In genomic region chr5:75156554-75157036, GRCm38 (mm10) we compare ENCODE assay signal across 9 mouse cellular contexts. TPM values are rescaled to one million over a fixed set of nuclear protein-coding genes. Genes with fewer than 3 reads are reported as not detected.
A peak's percentile ranks its signal among the peaks of the same experiment; 100 is the strongest.
DNase-seq lines count a peak whose midpoint lies in the region; ATAC-seq and TF ChIP-seq lines count a peak whose summit lies in the region.
"Had no signal": no experiment of that assay in that cellular context is flagged by ENCODE, and none has a peak within 500 bp of the region (broad histone marks: within the 10 kb centered on the region; RNA-seq: fewer than 3 reads in every experiment).

No protein-coding gene starts in this region.

- H3K9me3 ChIP-seq in ES-Bruce4 (replicated peaks; ENCODE audit: control insufficient read depth, insufficient read depth, low read length, poor library complexity, severe bottlenecking), result no peaks in the 10 kb centered on the region
- H3K9me3 ChIP-seq in embryonic facial prominence, embryonic 13.5 days, result no peaks in the 10 kb centered on the region
- no peaks in the 10 kb centered on the region for H3K9me3 ChIP-seq in hindbrain, postnatal 0 days (ENCODE audit: low read length)
- no peaks in the 10 kb centered on the region for H3K9me3 ChIP-seq in lung, postnatal 0 days (ENCODE audit: low read length)
- H3K9me3 ChIP-seq in stomach, embryonic 15.5 days, result no peaks in the 10 kb centered on the region
- H3K9me3 ChIP-seq: G1E had no signal

- WGBS in embryonic facial prominence, embryonic 13.5 days, result under 1% methylated on average over 21 of the region's 21 CpGs
- WGBS in hindbrain, postnatal 0 days, result under 1% methylated on average over 21 of the region's 21 CpGs
- 4% methylated on average over 21 of the region's 21 CpGs for WGBS in lung, postnatal 0 days
- under 1% methylated on average over 21 of the region's 21 CpGs for WGBS in stomach, embryonic 15.5 days

- H3K36me3 ChIP-seq in ES-Bruce4 (ENCODE audit: control insufficient read depth, insufficient read depth, low read length, poor library complexity, severe bottlenecking), result no peaks in the 10 kb centered on the region
- H3K36me3 ChIP-seq in embryonic facial prominence, embryonic 13.5 days, result peaks cover 15% of the 10 kb centered on the region
- no peaks in the 10 kb centered on the region for H3K36me3 ChIP-seq in hindbrain, postnatal 0 days (ENCODE audit: insufficient read depth, low read length)
- H3K36me3 ChIP-seq in lung, postnatal 0 days (ENCODE audit: insufficient read depth, low read length), result no peaks in the 10 kb centered on the region
- no peaks in the 10 kb centered on the region for H3K36me3 ChIP-seq in stomach, embryonic 15.5 days
- H3K36me3 ChIP-seq: G1E had no signal

- H3K27ac ChIP-seq in ES-Bruce4 (ENCODE audit: insufficient read depth, low read length), result no peak overlapping the region
- H3K27ac ChIP-seq in embryonic facial prominence, embryonic 13.5 days, result peak overlapping the region; percentile 94
- peak overlapping the region; percentile 46; the same call in 1 of the 2 replicates for H3K27ac ChIP-seq in hindbrain, postnatal 0 days
- H3K27ac ChIP-seq in lung, postnatal 0 days (ENCODE audit: low read length), result peak overlapping the region; percentile 66
- peak overlapping the region; percentile 74 for H3K27ac ChIP-seq in stomach, embryonic 15.5 days

- no peak for ATAC-seq in embryonic facial prominence, embryonic 13.5 days (ENCODE audit: insufficient number of reproducible peaks, insufficient read depth, low FRiP score, low TSS enrichment, low read depth)
- peak; percentile 48 for ATAC-seq in hindbrain, postnatal 0 days
- no peak for ATAC-seq in lung, postnatal 0 days
- no peak; the same call in 1 of the 2 replicates for ATAC-seq in stomach, embryonic 15.5 days (ENCODE audit: insufficient read depth, low FRiP score, low read depth)

- TF ChIP-seq POLR2A in ES-Bruce4 (IDR thresholded peaks at IDR 0.05; ENCODE audit: insufficient read depth, low read length), result no peak

- no peaks in the 10 kb centered on the region for H3K4me1 ChIP-seq in ES-Bruce4 (ENCODE audit: control insufficient read depth, insufficient read depth, low read length)
- H3K4me1 ChIP-seq in embryonic facial prominence, embryonic 13.5 days, result peaks cover 39% of the 10 kb centered on the region
- H3K4me1 ChIP-seq in hindbrain, postnatal 0 days (ENCODE audit: insufficient read depth, low read length), result peaks cover 2% of the 10 kb centered on the region; the same call in 1 of the 2 replicates
- H3K4me1 ChIP-seq in lung, postnatal 0 days (ENCODE audit: insufficient read depth, low read depth, low read length), result no peaks in the 10 kb centered on the region; the same call in 1 of the 2 replicates
- peaks cover 19% of the 10 kb centered on the region for H3K4me1 ChIP-seq in stomach, embryonic 15.5 days

- H3K4me3 ChIP-seq in ES-Bruce4 (ENCODE audit: low read depth, low read length), result peak overlapping the region; percentile 58
- H3K4me3 ChIP-seq in embryonic facial prominence, embryonic 13.5 days, result peak overlapping the region; percentile 80
- H3K4me3 ChIP-seq in hindbrain, postnatal 0 days (ENCODE audit: low read length), result peak overlapping the region; percentile 49
- peak overlapping the region; percentile 46 for H3K4me3 ChIP-seq in lung, postnatal 0 days (ENCODE audit: low read depth, low read length)
- H3K4me3 ChIP-seq in stomach, embryonic 15.5 days (replicated peaks), result peak overlapping the region; percentile 59

- no peak for TF ChIP-seq EP300 in ES-Bruce4 (IDR thresholded peaks at IDR 0.05; ENCODE audit: insufficient read depth, low read depth, low read length)
- no peak for TF ChIP-seq EP300 in lung, postnatal 0 days (IDR thresholded peaks at IDR 0.05)

- H3K4me2 ChIP-seq in embryonic facial prominence, embryonic 13.5 days, result peak overlapping the region; percentile 65
- H3K4me2 ChIP-seq in hindbrain, postnatal 0 days (ENCODE audit: low read depth, low read length), result peak overlapping the region; percentile 81
- peak overlapping the region; percentile 69 for H3K4me2 ChIP-seq in lung, postnatal 0 days (replicated peaks; ENCODE audit: low read depth, low read length)
- peak overlapping the region; percentile 96 for H3K4me2 ChIP-seq in stomach, embryonic 15.5 days

- H3K9ac ChIP-seq in ES-Bruce4 (ENCODE audit: low read depth, poor library complexity, severe bottlenecking), result peak overlapping the region; percentile 17; the same call in 1 of the 2 replicates
- H3K9ac ChIP-seq in embryonic facial prominence, embryonic 13.5 days, result peak overlapping the region; percentile 89
- H3K9ac ChIP-seq in hindbrain, postnatal 0 days (replicated peaks; ENCODE audit: low read length), result peak overlapping the region; percentile 51
- H3K9ac ChIP-seq in lung, postnatal 0 days (replicated peaks; ENCODE audit: low read depth), result peak overlapping the region; percentile 9
- peak overlapping the region; percentile 54 for H3K9ac ChIP-seq in stomach, embryonic 15.5 days

- peak; percentile 22 to 30 for DNase-seq in frontal cortex, postnatal 36 days (ENCODE audit: low spot score in 2 of 2)
- no peak for DNase-seq in frontal cortex, postnatal 25 days (ENCODE audit: low spot score in 2 of 2)
- DNase-seq in hindbrain, postnatal 0 days (ENCODE audit: low spot score), result peak; percentile 47
- no peak for DNase-seq in lung, postnatal 0 days (ENCODE audit: low spot score)
- DNase-seq in gastrocnemius, postnatal 10 days, result no peak

- TF ChIP-seq CTCF in ES-Bruce4 (IDR thresholded peaks at IDR 0.05; ENCODE audit: low read depth, low read length), result no peak
- no peak for TF ChIP-seq CTCF in hindbrain, postnatal 0 days (IDR thresholded peaks at IDR 0.05; ENCODE audit: low read depth)
- no peak for TF ChIP-seq CTCF in lung, postnatal 0 days (IDR thresholded peaks at IDR 0.05)

- peaks cover 20% of the 10 kb centered on the region for H3K27me3 ChIP-seq in ES-Bruce4 (ENCODE audit: control insufficient read depth, insufficient read depth, low read length, poor library complexity, severe bottlenecking)
- peaks cover 12% of the 10 kb centered on the region for H3K27me3 ChIP-seq in embryonic facial prominence, embryonic 13.5 days
- H3K27me3 ChIP-seq in hindbrain, postnatal 0 days (ENCODE audit: insufficient read depth, low read length), result peaks cover 21% of the 10 kb centered on the region
- H3K27me3 ChIP-seq in lung, postnatal 0 days (replicated peaks; ENCODE audit: insufficient read depth, low read length), result peaks cover 21% of the 10 kb centered on the region; the same call in 1 of the 2 replicates
- peaks cover 15% of the 10 kb centered on the region; the same call in 1 of the 2 replicates for H3K27me3 ChIP-seq in stomach, embryonic 15.5 days (replicated peaks)

RNA-seq across cellular contexts. Expression of gene Pdgfra, which starts 4.5 kb away (rescaled TPM):
- 2.1 and 2.7 TPM in 2 replicates for polyA plus RNA-seq in ES-Bruce4 (2011; ENCODE audit: insufficient read depth, insufficient read length, low read depth, missing spikeins)
- 78.8 and 96.8 TPM in 2 replicates for polyA plus RNA-seq in embryonic facial prominence, embryonic 13.5 days (2015; fragmentation: Nextera tagmentation; extraction: Ambion mirVana)
- total RNA-seq in hindbrain, postnatal 0 days (2014; rRNA removed), result 60.2 and 63.0 TPM in 2 replicates
- 21.9 and 25.7 TPM in 2 replicates for polyA plus RNA-seq in hindbrain, postnatal 0 days (2015; fragmentation: Nextera tagmentation; extraction: Ambion mirVana)
- 14.2 and 15.9 TPM in 2 replicates for polyA plus RNA-seq in lung, postnatal 0 days (2015; fragmentation: Nextera tagmentation; extraction: Ambion mirVana)
- polyA plus RNA-seq in stomach, embryonic 15.5 days (2015; fragmentation: Nextera tagmentation; extraction: Ambion mirVana), result 29.2 and 34.8 TPM in 2 replicates
- 10 to 100 TPM; 48.9 to 52.1 TPM for total RNA-seq in gastrocnemius, postnatal 10 days (2021)
- polyA plus RNA-seq: G1E had no signal

Comparison
In these comparisons a context has a peak if more than half of its experiments do, and no peak if none do; other contexts are left out.
1. DNase-seq: peak in frontal cortex, postnatal 36 days (2 of 2) and hindbrain, postnatal 0 days (single experiment); none in frontal cortex, postnatal 25 days (0 of 2), lung, postnatal 0 days (single experiment) and gastrocnemius, postnatal 10 days (single experiment).
2. H3K9ac ChIP-seq: peak in every context shown above with its lines; median percentile 89 in embryonic facial prominence, embryonic 13.5 days; 54 in stomach, embryonic 15.5 days; 51 in hindbrain, postnatal 0 days; 17 in ES-Bruce4; 9 in lung, postnatal 0 days.
3. Peak in every context shown above with its lines, with median percentiles within 50 percentile points of each other: H3K4me3 ChIP-seq and H3K4me2 ChIP-seq.